Mouse (Mus musculus): ENCODE data around the gene Msantd1.

The Msantd1 gene

GRCm38 (mm10) chr5:34924519-34924918, 16.7 kb downstream of the Msantd1 start:
- DNase-seq (ENCODE audit: low spot score in 2 of 2): no peak

DNA sequence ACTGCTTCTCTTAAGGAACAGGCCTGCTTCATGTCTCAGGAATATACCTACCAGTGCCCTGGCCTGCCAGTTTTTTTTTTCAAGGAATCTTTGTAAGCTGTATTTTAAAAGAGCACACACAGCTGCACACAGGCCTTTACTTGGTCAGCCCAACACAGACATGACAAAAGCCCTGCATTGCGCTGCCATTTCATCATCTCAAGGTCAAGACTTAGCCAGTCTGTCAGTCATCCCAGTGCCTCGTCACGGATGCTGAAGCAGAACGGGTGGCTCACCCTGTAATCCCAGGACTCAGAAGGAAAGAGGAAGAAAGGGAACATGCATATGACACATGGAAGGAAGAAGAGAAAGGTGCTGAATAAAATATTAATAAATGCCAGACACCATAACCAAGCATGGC, 19.8 kb downstream of the Msantd1 start:
- no peak for DNase-seq (ENCODE audit: low spot score in 2 of 2)

DNA sequence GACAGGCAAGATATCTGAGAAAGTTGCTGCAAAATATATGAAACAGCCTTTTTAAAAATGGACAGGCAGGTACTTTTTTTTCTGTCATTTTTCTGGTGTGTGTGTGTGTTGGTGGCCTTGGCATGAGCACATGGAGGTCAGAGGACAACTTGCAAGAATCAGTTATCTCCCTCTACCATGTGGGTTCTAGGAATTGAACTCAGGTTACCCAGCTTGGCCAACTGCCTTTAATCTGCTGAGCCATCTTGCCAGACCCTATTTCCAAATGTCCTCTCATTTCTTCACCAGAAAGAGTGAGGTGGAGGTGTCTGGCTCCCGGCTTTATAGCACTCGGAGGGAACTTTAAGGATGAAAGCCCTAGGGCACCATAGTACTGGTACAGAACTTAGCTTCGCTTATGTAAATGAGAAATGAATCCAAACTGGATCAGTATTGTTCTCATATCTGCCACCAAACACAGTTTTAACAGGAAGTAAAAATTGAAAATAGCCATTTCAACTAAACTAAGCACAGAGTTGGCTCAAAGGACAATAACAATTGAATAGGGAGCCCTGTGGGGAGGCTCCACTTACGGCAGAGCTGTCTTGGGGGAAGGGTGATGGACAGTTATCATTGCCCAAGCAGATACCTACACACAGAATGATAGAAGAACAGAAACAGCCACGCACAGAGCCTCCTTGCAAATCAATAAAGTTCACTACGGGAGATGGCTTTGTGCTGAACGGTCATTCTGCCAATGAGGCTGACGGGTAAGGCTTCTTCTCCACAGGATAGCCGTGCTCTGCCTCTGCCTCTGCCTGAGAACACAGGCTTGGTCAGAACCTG, 22.6 kb downstream of the Msantd1 start:
- no peak for DNase-seq (ENCODE audit: low spot score in 2 of 2)

DNA sequence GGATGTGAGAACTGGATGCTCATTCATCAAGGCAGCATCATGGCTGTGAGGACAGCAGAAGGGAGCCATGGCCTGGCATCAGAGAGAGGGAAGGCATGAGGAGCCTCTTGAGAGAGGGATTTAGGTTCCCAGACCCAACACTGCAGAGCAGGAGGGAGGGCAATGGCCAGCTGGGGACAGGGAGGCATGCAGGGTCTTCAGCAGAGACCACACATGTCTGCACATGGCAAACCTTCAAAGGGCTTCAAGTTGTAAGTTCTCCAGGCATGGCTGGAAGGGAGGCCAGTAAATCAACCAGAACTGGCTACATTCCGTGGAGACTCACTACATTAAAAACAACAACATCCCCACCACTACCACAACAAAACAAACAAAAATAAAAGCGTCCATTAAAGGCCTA, 23.3 kb downstream of the Msantd1 start:
- no peak for DNase-seq (ENCODE audit: low spot score in 2 of 2)

GRCm38 (mm10) chr5:34931516-34932457, 24.0 kb downstream of the Msantd1 start:
- no peak for DNase-seq (ENCODE audit: low spot score in 2 of 2)

DNA sequence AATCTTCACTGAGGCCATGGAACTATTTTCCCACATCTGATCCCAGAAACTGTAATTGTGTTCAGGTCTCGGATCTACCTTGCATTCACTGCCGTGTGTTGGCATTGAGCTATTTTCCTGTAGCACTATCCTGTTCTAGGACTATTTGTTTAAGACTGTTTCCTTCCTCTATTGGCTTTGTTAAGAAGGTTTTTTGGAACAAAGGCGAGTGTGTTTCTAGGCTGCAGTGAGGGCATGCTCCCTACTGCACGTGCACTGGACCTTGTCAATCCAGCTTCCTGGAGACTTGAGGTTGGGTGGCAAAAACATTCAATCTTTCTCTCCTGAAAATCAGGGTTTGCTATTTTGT, 24.6 kb downstream of the Msantd1 start:
- DNase-seq (ENCODE audit: low spot score in 2 of 2): no peak

DNA sequence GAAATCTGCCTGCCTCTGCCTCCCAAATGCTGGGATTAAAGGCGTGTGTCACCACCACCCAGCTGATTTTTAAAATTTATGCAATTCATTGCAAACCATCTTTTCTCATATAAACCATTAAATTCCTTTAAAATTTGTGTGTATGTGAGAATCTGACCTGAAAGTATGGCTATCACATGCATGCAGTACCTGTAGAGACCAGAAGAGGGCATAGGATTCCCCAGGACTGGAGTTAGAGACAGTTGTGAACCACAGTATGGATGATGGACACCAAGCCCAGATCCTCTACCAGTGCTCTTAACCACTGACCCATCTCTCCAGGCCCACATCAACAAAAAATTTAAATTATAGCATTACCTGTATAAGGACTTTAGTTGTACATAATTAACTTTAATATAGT, 25.6 kb downstream of the Msantd1 start:
- no peak for DNase-seq (ENCODE audit: low spot score in 2 of 2)

DNA sequence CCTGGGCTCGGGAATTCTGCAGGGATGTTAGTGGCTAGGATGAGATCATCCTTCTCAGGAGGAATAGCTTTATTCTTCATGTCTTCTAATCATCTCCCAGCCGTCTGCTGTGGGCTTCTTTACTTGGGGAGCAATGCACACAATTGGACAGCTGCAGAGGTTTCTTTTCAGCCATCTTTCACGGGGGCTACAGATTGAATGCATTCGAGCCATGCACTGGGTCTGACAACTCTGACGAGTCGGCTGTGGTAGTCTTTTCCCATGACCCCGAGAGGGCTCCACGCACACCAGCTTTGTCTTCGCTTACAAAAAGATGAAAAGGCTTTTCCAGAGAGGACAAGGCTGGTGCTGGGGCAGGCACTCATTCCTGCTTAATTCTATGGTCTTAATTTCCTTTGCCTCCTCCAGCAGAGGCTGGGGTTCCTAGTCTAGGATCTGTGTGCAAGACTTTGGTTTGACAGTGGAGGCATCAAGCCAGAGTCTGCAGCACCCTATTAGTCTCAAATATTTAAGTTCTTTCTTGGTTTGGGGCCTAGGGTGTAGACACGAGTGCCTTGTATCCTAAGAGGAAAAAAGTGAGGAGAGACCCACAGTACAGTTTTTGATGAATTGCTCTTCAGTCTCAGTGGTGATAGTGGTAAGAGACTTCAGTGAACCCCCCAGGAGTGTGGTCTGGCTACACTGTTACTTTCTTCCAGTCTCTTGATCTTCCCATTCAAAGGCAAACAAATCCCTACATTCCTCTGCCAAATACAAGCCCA, 34.1 kb downstream of the Msantd1 start:
- no peak for DNase-seq (ENCODE audit: low spot score in 2 of 2)

GRCm38 (mm10) chr5:34943428-34943827, 35.6 kb downstream of the Msantd1 start:
- DNase-seq (ENCODE audit: low spot score in 2 of 2): no peak

GRCm38 (mm10) chr5:34948861-34949760, 41.3 kb downstream of the Msantd1 start, which contains the start of gene Rgs12:
Rgs12 (plus strand) TSS chr5:34949445.
- peak; percentile 67 to 76 for DNase-seq (ENCODE audit: low spot score in 2 of 2)

DNA sequence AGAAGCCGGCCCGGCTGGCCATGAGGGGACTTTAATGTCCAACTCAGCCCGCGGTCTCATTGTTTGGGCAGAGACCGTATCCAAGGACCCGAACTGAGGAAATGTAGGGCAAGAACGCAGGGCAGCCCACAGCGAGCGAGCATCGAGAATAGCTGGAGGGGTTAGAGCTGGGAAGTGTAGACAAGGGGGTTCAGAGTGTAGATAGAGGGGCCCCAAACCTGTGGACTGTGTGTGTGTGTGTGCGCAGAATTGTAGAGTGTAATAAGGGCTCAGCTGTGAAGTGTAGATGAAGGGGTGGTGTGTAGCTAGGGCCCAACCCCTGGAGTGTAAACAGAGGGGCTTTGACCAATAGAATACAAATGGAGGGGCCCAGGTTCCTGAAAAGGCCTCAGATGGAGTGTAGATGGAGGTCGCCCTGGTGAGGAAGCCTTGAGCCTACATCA, 42.0 kb downstream of the Msantd1 start:
- peak in 1 of 2 experiments; percentile 33 for DNase-seq (ENCODE audit: low spot score in 2 of 2)

DNA sequence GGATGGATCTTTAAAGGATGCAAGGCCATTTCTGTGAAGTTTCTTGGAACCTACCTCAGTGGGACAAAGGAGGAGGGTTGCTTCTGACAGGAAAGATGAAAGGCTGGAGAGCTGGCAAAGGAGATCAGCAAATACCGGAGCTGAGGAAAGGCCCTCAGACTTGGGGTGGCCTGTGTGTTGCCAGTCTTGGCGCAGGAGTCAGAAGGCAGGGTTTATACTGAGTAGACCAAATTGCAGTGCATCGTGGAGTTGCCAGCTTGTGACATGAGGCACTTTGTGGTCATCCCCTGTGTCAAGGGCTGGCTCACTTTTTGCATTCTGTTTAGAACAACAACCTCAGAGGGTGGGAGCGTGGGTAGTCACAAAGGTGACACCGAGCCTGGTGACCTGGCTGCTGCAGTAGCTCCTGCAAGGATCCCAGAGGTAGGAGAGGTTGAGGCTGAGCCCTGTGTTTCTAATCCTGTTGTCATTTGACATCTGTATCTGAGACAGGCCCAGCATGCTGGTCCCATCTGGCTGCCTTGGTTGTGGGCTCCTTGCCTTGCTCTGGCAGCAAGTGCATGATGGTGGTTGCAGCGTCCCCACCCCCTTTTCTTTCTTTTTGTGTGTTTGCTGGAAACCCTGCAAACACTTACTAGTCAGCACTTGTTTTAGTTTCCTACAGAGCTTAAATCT, 42.8 kb downstream of the Msantd1 start:
- peak; percentile 60 to 61 for DNase-seq (ENCODE audit: low spot score in 2 of 2)

GRCm38 (mm10) chr5:34951161-34951834, 43.5 kb downstream of the Msantd1 start:
- DNase-seq (ENCODE audit: low spot score in 2 of 2): peak; percentile 56 to 59

DNA sequence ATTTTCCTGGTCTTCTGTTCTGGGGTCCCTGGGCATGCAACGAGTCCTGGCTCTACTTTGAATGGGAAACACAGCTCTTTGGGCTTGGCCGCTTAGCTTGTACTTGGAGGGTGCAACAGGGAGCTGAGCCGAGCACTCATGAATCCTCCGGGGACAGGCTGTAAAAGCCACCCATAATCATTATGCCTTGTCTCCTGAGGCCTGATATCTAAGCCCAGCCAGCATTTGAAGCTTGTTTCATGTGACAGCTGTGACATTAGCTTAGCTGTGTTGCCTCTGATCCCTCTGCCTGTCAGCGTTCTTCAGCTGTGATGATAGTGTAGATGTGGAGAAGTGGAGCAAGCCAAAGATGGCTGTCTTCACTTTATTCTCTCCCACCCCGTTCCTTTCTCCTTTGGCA, 46.7 kb downstream of the Msantd1 start:
- DNase-seq (ENCODE audit: low spot score in 2 of 2): no peak

DNA sequence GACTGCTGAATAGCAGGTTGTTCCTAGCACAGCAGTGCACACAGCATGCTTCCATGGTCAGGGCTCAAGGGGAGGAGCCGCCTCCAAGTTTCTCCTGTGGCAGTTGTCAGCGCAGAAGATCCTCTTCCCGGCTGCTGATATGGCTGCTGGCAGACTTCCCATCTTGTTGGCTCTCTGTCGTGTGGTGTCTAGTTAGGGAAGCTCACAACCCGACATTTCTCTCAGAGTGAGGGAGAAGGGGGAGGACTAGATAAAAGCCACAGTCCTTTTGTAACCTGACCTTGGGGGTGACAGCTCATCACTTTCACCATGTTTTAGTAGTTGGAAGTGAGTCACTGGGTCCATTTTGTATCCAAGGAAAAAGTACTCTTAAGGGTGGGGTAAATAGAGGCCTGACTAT, 47.8 kb downstream of the Msantd1 start:
- peak in 1 of 2 experiments; percentile 52 for DNase-seq (ENCODE audit: low spot score in 2 of 2)

DNA sequence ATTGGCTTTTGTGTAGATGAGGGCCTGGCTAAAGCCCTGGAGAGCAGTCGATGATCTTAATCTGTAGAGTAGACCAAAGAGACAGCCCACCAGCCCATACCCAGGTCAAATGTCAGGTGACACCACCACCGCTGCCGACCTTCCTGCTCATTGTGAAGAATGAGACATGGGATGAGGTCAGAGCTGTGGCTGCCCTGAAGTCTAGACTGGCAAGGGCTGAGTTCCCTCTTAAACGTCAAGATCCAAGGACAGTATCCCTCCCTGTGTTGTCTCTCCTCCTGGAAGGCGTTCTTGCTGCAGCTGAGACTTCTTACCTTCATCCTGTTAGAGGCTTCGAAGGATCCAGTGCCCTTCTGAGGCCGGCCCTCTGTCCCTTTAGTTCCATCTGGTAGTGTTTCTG, 48.3 kb downstream of the Msantd1 start:
- peak in 1 of 2 experiments; percentile 20 for DNase-seq (ENCODE audit: low spot score in 2 of 2)

- peak; percentile 78 to 81 for DNase-seq (ENCODE audit: low spot score in 2 of 2)
These were observed 49.2 kb downstream of the Msantd1 start for GRCm38 (mm10) chr5:34957015-34957414.

DNA sequence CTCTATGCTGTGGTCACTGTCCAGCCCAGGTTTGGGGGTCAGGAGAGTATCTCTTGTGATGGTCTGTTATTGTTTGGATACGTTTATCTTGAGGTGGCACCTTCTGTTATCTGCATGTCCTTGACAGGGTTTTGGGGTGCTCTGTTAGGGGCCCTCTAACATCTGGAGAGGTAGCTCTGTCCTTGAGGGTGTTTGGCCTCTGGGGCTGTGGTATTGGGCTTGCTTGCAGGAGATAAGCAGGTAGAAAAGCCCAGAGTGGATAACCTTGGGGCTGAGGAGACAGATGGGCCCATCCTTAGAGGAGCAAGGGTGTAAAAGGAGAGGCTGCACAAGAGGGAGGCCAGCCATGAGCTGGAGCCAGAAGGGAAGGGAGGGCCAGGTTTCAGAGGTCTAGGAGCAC, 52.2 kb downstream of the Msantd1 start:
- DNase-seq (ENCODE audit: low spot score in 2 of 2): no peak

DNA sequence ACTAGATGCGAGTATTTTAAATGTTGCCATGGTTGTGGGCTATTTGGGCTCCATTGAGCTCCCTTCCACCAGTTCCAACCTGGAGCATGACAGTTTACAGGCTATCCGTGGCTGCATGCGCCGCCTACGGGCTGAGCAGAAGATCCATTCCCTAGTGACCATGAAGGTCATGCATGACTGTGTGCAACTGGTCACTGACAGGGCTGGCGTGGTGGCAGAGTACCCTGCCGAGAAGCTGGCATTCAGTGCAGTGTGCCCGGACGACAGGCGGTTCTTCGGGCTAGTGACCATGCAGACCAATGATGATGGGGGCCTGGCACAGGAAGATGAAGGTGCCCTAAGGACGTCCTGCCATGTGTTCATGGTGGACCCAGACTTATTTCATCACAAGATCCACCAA, 57.7 kb downstream of the Msantd1 start:
- no peak for DNase-seq (ENCODE audit: low spot score in 2 of 2)

GRCm38 (mm10) chr5:34968386-34968785, 60.6 kb downstream of the Msantd1 start:
- DNase-seq (ENCODE audit: low spot score in 2 of 2): no peak

Measured in right cerebral cortex, postnatal 10 days (tissue).